Mouse (Mus musculus): ENCODE data around the gene Fgfr2.

- TF ChIP-seq CTCF (IDR thresholded peaks at IDR 0.05; ENCODE audit: borderline replicate concordance, extremely low read depth, insufficient read depth, insufficient read length), result no peak
- TF ChIP-seq POLR2A (IDR thresholded peaks at IDR 0.05; ENCODE audit: borderline replicate concordance, extremely low read depth, insufficient read depth, insufficient read length, poor library complexity, severe bottlenecking), result no peak
Observed at GRCm38 (mm10) chr7:130527306-130527705, 2595.8 kb downstream of the Fgfr2 start.

Data from brain, embryonic 14.5 days (tissue).